Mouse (Mus musculus): ENCODE results near the gene Prpsap1. TPM values are rescaled to one million over a fixed set of nuclear protein-coding genes. Genes with fewer than 3 reads are reported as not detected.
A peak's percentile ranks its signal among the peaks of the same experiment; 100 is the strongest.
"Not testable (repeated sequence)": the region's sequence is repeated elsewhere in the genome, so short reads cannot be mapped to it uniquely, and the experiment has no call there.

The Prpsap1 gene
- total RNA-seq, 2 experiments from 2014 or later = 93.0 to 93.3 TPM

DNA sequence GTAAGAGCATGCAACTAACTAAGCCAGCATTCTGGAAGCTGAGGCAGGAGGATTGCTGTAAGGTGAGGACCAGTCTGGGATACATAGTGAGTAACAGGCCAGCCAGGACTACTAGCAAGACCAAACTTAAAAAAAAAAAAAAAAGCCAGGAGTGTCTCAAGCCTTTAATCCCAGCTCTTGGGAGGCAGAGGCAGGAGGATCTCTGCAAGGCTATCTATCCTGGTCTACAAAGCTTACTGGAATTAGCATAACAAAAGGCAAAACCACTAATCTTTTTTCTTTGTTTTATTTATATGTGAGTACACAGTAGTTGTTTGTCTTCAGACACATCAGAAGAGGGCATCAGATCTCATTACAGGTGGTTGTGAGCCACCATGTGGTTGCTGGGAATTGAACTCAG, 5.8 kb downstream of the Prpsap1 start:
- no peak for DNase-seq

DNA sequence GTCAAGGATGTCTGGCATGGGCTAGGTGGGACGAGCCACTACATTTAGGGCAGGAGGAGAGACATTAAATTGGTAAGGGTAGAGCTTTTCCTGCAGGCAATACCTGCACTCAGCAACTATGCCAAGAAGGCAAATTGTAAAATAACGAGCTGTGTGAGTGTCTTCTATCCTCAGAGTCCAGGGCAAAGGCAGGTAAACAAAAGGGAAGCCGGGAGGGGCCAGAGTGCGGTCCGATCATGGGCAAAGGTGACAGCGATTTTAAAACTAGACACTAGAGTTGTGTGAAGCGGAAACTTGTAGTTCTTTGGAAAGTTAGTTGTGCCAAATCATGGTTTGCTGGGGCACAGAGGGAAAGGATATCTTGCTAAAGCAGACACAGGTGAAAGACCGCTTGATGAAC, 9.7 kb downstream of the Prpsap1 start:
- no peak for DNase-seq

DNA sequence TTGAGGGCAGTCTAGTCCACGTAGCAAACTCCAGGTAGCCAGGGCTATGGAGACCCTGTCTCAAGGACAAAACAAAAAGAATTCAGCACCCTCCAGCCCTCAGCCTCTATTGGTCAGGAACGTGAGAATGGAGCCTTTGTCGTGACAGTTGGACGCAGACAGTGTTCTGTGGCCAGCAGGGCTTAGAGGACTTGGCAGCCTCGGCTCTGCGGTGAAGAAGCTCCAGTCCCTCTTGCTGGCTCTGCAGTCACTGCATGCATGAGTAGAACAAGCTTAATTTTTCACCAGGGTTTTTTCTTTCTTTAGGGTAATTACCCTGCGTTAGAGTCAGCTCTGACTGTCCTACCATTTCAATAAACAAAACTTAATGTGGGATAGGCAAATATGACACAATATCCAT, 12.2 kb downstream of the Prpsap1 start:
- DNase-seq = no peak

DNA sequence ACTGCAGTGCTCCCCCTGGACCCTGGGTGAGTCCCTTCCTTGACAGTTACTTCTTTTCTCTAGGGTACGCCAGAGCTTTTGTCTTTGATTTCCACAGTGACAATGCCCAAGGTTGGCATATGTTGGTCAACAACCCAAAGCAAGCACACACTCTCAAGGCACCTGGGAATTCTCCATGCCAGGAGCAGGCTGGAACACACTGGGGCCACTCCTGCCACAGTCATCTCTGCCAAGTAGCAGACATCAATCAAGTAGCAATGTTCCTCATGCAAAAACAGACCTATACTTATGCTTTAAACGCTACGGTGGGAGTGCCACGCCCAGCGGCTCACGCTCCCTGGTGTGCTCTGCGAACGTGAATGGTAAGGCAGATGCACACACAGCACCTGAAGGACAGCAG, 13.0 kb downstream of the Prpsap1 start:
- no peak for DNase-seq

DNA sequence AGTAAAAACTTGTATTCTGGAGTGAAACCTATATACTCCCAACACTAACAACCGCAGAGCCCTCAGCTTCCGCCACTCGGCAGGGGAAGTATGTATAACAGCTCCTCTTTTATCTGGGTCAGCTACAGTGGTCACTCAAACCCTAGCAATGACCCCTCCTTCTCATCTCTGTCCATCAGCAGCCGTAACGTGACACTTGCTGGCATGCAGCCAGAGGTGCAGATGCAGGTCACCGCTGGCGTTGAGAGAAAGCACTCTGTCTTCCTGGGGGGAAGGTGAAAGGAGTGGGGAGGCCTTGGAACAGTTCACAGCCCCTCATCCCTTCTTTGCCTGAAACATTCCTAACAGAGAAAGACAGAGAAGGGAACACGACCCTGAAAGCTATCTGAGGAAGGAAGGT, 14.2 kb downstream of the Prpsap1 start:
- DNase-seq = no peak

DNA sequence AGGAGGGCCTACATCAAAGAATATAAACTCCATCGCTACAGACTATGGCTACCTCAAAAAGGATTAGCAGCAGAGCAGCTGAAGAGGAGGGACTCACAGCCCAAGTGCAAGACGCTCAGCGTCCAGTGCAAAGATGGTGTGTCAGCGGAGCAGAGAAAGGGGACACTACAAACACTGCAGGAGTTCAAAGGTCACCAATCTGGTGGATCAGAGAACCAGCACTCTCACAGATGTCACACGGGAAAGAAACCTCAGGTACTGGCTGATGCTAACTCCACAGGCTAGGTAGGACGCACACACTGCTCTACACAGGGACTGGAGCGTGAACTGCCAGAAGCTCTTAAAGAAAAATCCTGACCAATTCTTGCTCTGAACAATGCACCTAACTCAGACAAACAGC, 15.0 kb downstream of the Prpsap1 start:
- no peak for DNase-seq

DNA sequence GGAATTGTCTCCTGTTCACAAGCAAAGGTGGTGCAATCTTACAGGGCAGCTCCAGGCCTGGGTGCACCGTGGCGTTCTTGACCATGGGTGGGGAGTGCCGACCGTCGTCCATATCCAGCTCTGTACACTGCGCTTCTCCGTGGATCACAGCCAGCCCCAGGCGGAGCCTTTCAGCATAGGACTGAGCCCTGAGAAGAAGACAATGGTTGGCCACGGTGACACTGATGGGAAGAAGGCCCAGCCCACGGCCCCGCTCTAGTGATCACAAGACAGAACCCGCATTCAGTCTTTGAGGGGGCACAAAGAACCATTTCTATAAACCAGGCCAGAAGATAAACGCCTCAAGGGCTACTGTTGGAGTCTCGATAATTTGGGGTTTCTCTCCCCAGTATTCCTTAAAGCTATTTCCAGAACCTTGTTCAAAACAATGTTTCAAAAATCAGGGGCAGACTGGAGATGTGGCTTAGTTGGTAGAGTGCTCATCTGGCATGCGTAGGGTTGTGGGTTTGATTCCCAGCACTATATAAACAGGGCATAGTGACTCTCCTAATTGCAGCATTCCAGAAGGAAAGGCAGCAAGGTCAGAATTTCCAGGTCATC, 16.7 kb downstream of the Prpsap1 start:
- DNase-seq = no peak

DNA sequence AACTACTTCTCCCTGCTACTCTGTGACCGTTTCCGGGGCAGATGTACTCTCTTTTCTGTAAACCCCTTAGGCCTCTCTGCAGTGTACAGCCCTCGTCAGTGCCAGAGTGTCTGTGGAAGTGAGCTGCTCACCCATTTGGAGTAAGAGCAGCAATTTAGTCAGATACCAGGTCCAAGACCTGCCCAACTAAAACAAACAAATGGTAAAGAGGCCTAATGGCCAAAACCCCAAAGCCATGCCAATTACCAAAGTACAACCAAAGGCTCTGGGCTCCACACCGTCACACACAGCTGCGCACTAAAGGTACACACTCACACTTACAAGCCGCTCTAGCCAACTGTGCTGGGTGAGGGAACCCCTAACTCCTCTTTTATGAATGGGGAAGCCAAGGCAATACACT, 17.3 kb downstream of the Prpsap1 start:
- DNase-seq = no peak

DNA sequence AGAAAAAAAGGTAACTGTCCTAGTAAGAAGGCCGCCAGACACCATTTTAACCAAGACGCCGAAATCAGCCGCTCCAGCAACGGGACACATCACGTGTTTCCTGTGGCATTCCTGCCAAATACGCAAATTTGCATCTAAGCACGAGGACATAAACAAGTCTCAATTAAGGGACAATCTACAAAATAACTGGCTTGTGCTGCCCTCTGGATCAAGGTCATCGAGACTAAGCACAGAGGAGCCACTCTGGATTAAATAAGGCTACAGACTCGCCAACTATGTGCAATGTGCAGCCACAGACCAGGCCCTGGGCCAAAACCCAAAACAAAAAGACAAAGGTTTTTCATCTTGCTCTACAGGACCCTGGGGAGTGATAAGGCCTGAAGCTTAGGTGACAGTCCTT, 18.0 kb downstream of the Prpsap1 start:
- DNase-seq = peak in 1 of 2 experiments; percentile 23

DNA sequence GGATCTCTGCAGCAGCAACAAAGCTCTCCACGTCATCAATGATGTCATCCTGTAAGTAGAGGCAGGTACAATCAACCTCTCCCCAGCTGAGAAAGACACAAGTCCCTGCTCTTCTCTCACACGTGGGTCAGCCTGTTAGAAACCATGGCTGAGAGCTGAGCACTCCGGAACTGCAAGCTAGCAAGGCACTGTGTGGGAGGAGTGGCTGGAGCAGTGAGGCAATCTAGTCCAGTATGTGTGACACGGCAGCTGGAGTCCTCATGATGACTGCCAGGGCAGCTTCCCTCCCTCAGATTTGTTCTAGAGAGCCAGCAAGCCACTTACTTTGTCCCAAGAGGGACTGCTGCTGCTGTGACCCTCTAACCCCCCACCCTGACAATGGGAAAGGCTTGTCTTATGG, 21.7 kb downstream of the Prpsap1 start:
- no peak for DNase-seq

DNA sequence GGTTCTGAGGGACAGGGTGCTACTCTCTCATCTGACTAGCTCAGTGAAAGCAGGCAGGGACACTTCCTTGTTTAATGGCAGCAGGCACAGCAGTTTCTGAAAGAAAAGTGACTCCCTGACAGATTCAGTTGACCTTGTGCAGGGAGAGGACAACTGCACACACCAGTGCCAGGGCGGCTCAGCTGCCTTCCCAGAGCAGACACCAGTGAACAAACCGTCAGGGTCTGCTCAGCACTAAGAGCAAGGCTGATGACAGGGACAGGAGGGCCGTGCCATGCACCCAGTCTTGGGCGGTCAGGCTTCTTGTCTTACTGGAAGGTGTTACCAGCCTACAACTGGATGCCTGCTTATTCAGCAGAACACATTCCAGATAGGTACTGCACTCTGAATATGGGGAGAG, 23.1 kb downstream of the Prpsap1 start:
- no peak for DNase-seq

DNA sequence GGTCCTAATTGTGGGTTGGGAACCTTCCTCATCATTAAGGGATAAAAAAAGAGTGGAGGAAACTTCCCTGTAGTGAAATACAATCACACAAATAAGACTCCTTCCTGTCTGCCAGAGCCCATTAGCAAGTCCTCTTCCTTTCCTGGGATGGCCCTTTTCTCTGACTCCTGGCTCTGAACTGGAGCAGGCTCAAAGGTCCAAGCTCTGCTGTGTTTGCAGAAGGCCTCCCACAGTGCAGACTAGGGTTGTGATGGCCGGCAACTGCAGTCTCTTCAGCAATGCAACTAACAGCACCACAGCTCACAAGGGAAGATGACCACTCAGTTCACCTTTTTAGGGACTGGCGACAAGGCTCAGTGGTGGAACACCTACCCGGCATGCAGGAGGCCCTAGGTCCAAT, 23.8 kb downstream of the Prpsap1 start:
- DNase-seq = no peak

DNA sequence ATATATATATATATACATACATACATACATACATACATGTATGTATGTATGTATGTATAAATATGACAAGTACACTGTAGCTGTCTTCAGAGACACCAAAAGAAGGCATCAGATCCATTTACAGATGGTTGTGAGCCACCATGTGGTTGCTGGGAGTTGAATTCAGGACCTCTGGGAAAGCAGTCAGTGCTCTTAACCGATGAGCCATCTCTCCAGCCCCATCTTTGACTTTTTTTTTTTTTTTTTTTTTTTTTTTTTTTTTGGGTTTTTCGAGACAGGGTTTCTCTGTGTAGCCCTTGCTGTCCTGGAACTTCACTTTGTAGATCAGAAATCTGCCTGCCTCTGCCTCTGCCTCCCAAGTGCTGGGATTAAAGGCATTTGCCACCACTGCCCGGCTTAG, 25.7 kb downstream of the Prpsap1 start:
- not testable (repeated sequence) for DNase-seq

DNA sequence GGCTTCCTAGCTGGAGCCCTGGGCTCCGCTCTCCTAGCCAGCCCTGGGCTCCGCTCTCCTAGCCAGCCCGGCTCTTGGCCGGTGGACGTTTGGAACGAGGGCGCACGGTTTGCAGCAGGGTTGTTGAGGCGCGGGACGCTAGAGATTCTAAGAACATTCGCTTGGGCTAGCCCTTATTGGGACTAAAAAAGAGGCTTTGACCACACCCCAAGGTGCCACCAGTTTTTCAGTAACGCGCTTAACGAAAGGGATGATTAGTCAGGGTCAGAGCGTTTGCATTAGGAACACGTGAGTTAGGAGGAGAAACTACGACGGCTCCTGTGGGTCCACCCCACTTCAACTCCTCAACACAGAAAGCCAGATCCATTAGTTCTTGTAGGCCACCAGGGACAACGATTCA, 27.9 kb downstream of the Prpsap1 start, which contains the start of gene Qrich2:
Gene Qrich2 (minus strand): TSS at position 101 of the 400 bp plus-strand sequence.
- DNase-seq = no peak

DNA sequence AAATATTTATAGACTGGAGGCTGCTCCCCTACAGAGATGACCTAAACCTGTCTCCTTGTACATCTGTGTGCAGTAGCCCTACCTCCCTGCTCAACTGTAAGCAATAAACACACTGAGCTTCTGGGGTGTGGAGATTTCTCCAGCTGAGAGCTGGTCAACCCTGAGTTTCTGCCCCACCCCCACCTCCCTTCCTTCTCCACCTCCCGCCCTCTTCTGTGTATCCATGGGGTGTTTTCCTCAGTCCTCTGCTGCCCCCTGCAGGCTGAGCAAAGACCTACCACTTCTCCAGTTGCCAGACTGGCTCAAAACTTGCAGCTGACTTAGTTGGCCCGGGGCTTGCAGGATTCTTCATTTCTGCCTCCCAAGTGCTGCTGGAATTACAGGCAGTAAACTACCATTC, 30.2 kb downstream of the Prpsap1 start:
- DNase-seq = peak; percentile 80 to 83

DNA sequence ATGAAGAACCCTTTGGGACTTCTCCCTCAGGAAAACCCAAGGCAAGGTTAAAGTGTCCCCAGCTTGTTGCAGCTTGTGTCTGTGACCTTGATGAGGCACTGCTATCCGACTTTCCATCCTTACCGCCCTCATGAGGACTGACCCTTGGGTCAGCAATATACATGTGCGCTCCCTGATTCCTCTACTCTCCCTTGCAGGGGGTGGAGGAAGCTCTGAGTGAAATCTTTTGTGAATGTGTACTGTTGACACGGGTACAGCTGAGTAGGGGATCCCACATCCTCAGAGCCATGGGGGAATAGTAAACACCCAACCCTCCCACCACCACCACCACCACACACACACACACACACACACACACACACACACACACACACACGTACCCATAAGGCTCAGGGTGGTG, 30.7 kb downstream of the Prpsap1 start:
- DNase-seq = no peak

DNA sequence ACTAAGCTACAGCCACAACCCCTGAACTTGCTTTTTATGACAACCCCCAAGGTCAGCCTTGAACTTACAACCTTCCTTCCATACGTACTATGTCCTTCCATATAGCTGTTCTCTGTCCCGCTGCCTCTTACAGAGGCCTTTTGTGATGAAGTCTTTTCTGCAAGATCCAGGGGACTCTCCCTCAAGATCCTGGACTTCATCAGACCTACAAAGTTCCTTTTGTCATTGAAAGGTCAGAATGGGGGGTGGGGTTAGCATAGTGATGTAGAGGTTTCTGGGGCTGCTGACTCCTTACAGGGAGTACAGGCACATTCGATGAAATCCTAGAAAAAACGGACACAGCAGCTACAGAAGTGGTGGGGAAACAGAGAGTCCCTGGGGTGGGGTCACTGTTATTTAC, 34.2 kb downstream of the Prpsap1 start:
- DNase-seq = no peak

DNA sequence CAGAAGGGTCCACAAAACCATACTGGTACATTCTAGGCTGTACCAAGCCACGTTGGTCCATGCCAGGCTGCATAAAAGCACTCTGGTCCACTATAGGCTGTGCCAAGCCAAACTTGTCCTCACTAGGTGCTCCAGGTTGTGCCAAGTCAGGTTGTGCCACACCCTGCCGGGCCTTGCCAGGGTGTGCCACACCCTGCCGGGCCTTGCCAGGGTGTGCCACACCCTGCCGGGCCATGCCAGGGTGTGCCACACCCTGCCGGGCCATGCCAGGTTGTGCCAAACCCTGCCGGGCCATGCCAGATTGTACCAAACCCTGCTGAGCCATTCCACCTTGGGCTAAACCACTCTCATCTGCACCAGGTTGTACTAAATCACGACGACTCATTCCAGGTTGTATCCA, 37.8 kb downstream of the Prpsap1 start:
- DNase-seq = no peak

DNA sequence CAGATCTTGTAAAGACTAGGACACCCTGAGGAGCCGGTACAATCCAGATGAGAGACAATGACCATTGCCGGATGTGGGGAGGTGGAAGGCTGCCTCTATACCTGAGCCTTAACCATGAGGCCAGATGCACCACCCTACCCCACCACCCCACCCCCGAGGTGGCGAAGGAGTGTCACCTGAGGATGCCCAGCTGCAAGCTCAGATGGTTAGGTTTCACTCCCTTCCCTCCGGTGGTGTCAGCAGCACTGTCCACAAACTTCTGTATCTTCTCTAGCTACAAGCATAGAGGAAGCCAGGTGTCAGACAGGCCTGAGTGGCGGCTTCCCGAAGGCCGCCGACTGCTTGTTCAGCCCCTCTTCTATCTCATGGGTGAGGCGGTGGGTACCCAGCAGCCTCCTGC, 40.1 kb downstream of the Prpsap1 start:
- DNase-seq = no peak

DNA sequence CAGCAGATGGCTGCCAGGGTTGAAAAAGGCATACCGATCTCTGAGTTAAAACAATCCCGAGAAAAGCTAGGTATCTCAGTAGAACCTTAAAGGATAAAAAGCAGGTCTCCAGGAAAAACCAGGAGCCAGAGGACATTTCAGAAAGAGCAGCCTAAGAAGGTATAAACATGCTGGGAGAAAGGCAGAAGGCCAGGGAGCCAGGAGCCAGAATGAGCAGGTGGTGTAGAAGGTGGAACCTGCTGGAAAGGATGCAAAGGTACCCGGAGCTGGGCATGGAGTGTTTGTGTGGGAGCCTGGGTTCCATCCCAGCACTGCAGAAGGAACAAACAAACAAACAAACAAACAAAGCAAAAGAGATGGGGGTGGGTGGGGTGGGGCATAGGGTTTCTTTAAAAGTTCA, 44.7 kb downstream of the Prpsap1 start:
- DNase-seq = no peak

DNA sequence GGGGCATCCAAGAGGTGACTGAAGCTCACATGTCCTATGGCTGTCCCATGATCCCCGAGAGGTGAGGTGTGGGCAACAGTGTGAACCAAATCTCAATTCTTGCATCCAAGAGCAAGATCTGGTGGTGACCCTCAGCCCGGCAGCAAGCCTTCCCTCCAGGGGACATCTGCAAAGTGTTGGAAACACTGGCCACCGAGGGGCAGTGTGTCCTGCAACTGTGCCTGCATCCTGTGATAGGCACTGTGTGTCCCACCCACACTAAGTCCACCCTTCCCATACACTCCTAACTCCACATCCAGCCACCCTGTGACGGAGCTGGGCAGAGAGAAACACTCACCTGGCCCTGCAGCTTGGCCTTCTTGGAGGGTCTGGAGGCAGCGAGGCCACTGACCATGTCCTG, 46.2 kb downstream of the Prpsap1 start:
- DNase-seq = no peak

DNA sequence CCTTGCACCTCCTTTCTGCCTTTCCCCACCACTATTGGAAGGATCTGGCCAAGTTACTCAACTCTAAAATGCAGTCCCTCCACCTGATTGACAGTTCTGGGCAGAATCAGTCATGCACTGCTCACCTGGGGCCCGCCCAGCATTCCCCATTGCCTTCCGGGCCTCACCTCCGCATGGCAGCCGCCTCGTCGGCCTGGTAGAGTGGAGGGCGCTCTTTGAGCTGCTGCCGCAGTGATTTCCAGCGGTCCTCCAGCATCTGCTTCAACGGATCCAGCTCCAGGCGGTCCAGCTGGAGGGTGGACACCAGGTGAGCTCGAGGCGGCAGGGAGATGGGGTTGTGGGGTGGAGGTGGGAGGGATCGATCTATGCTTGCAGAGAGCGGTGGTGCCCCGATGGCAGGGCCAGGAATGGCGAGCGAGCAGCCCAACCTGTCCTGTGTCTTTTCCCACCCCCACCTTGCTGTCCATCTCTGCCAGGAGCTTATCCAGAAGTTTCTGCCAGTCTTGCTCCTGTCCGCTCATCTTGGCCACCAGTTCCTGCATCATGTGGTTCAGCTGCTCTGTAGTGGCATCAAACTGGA, 47.6 kb downstream of the Prpsap1 start:
- no peak for DNase-seq

DNA sequence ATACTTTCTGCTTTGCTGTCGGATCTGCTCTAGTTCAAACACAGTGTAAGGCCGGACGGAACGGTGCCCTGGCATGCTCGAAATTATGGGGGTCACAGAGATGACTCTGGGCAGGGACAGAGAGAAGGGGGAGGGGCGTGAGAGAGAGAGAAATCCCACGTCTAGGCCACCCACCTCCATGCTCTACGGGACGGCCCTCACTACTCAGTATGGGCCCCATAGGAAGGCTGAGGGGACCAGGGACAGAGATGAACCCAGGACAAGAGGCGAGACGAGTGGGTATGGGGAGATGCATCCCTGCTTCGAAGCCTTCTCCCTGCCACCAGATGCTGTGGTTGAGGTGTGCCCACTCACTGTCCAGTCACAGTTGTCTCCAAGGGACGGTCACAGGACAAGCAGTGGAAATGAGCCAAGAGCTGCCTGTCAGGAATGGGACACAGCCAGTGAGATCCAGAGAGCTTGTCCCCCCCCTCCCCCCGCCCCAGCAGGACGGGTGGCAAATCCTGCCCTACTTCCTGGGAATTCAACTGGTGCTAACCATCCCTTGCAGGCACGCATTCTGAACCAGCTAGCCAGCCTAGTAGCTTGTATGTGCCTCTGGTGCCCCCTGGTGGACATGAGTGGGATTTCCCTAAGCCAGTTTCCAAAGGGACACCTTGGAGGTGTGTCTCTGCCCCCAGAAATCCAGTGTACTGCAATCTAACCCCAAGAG, 48.2 kb downstream of the Prpsap1 start:
- DNase-seq = peak; percentile 89

DNA sequence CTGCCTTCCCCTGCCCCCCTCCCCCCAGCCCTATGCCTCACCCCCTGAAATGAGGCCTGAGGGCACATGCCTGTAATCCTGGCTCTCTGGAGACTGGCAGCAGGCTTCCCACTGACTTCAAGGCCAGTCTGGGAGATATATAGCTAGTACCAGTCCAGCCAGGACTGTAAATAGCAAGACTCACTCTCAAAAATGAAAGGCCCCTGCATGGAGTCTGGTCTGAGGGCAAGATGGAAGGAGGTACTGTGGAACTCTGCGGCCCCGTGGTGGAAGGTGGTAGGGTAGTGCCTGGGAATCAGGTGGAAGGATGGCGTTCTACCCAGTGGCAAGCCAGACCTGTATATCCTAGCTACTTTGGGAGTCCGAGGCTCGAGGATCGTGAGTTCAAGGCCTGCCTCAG, 50.1 kb downstream of the Prpsap1 start:
- no peak for DNase-seq

Measured in layer of hippocampus, postnatal 36 days (tissue).